In the genomic region with DNA sequence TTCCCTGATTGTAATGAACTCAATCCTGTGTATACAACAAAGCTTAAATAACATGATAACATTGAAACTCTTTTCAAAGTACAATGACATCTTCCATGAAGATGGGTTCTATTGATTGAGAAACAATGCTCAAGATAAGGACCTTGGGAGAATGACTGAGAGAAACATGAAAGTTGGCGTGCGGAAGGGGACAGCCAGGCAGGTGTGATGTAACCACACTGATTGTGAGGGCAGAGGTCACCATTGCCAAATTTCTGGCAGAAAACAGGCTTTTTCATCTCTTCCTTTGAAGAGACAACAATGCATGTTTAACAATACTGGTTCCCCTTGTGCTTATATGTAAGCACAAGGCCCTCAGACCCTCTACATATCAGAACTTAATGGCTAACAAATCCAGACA, we compare ENCODE assay signal across 39 mouse cellular contexts. TPM values are rescaled to one million over a fixed set of nuclear protein-coding genes. Genes with fewer than 3 reads are reported as not detected.
"Had no signal": no experiment of that assay in that cellular context is flagged by ENCODE, and none has a peak within 500 bp of the region (broad histone marks: within the 10 kb centered on the region; RNA-seq: fewer than 3 reads in every experiment).

No protein-coding gene starts in this region.

- H3K36me3 ChIP-seq: embryonic facial prominence, embryonic 10.5 days; embryonic facial prominence, embryonic 12.5 days; embryonic facial prominence, embryonic 13.5 days; embryonic facial prominence, embryonic 15.5 days; forebrain, embryonic 10.5 days; forebrain, embryonic 12.5 days; forebrain, embryonic 15.5 days had no signal

- H3K9me3 ChIP-seq: embryonic facial prominence, embryonic 10.5 days; embryonic facial prominence, embryonic 12.5 days; embryonic facial prominence, embryonic 13.5 days; embryonic facial prominence, embryonic 15.5 days; forebrain, embryonic 10.5 days; forebrain, embryonic 12.5 days; forebrain, embryonic 13.5 days; forebrain, embryonic 15.5 days had no signal

- H3K4me1 ChIP-seq: embryonic facial prominence, embryonic 10.5 days; embryonic facial prominence, embryonic 12.5 days; embryonic facial prominence, embryonic 13.5 days; embryonic facial prominence, embryonic 15.5 days; forebrain, embryonic 10.5 days; forebrain, embryonic 12.5 days; forebrain, embryonic 13.5 days; forebrain, embryonic 15.5 days had no signal

- H3K27me3 ChIP-seq: embryonic facial prominence, embryonic 12.5 days; embryonic facial prominence, embryonic 13.5 days; embryonic facial prominence, embryonic 15.5 days; forebrain, embryonic 12.5 days; forebrain, embryonic 13.5 days; forebrain, embryonic 15.5 days had no signal

- ATAC-seq: forebrain, embryonic 13.5 days; forebrain, embryonic 14.5 days; forebrain, embryonic 15.5 days; forebrain, embryonic 16.5 days; forebrain, postnatal 0 days had no signal

- H3K4me3 ChIP-seq: embryonic facial prominence, embryonic 10.5 days; embryonic facial prominence, embryonic 12.5 days; embryonic facial prominence, embryonic 13.5 days; embryonic facial prominence, embryonic 15.5 days; erythroblast, embryonic 14.5 days; forebrain, embryonic 10.5 days; forebrain, embryonic 12.5 days; forebrain, embryonic 13.5 days; forebrain, embryonic 15.5 days; gastrocnemius, adult 2 months; heart, adult 2 months had no signal

- H3K27ac ChIP-seq: embryonic facial prominence, embryonic 10.5 days; embryonic facial prominence, embryonic 12.5 days; embryonic facial prominence, embryonic 13.5 days; embryonic facial prominence, embryonic 15.5 days; forebrain, embryonic 10.5 days; forebrain, embryonic 12.5 days; forebrain, embryonic 13.5 days; forebrain, embryonic 15.5 days; gastrocnemius, adult 2 months; heart, adult 2 months had no signal

- H3K4me2 ChIP-seq: embryonic facial prominence, embryonic 12.5 days; embryonic facial prominence, embryonic 13.5 days; embryonic facial prominence, embryonic 15.5 days; forebrain, embryonic 12.5 days; forebrain, embryonic 13.5 days; forebrain, embryonic 15.5 days had no signal

- H3K9ac ChIP-seq: embryonic facial prominence, embryonic 12.5 days; embryonic facial prominence, embryonic 13.5 days; embryonic facial prominence, embryonic 15.5 days; forebrain, embryonic 12.5 days; forebrain, embryonic 13.5 days; forebrain, embryonic 15.5 days; forebrain, postnatal 0 days had no signal

- DNase-seq: cerebellum, adult 9-10 months; cerebellum, adult 9-11 months; cerebellum, postnatal 10 days; cerebellum, postnatal 14 days; cerebellum, postnatal 25 days; cerebellum, postnatal 36 days; embryo, embryonic 11 days; forebrain, postnatal 0 days; gastrocnemius, adult 2 months; gastrocnemius, postnatal 10 days; gastrocnemius, postnatal 14 days; gastrocnemius, postnatal 25 days; gastrocnemius, postnatal 36 days; heart, adult 11 months; heart, adult 18-20 months; heart, adult 2 months had no signal

RNA-seq across cellular contexts. Expression of a gene that starts 13.3 kb away (rescaled TPM):
- total RNA-seq: forebrain, postnatal 0 days; gastrocnemius, adult 18-20 months; gastrocnemius, adult 8-10 months; gastrocnemius, postnatal 10 days; gastrocnemius, postnatal 25 days; gastrocnemius, postnatal 36 days; heart, adult 18-20 months; heart, adult 2 months; heart, adult 8-10 months had no signal
- polyA plus RNA-seq: cortical plate, adult 2 months; embryonic facial prominence, embryonic 10.5 days; embryonic facial prominence, embryonic 11.5 days; embryonic facial prominence, embryonic 12.5 days; embryonic facial prominence, embryonic 13.5 days; embryonic facial prominence, embryonic 14.5 days; embryonic facial prominence, embryonic 15.5 days; erythroblast, embryonic 14.5 days; forebrain, embryonic 10.5 days; forebrain, embryonic 11.5 days; forebrain, embryonic 12.5 days; forebrain, embryonic 13.5 days; forebrain, embryonic 14.5 days; forebrain, embryonic 15.5 days; forebrain, embryonic 16.5 days; forebrain, postnatal 0 days; frontal cortex, adult 2 months; gonadal fat pad, adult 2 months had no signal

RNA-seq across cellular contexts. Expression of a gene that starts 34.3 kb away (rescaled TPM):
- total RNA-seq: forebrain, postnatal 0 days; gastrocnemius, adult 18-20 months; gastrocnemius, adult 2 months; gastrocnemius, adult 8-10 months; gastrocnemius, postnatal 14 days; gastrocnemius, postnatal 25 days; gastrocnemius, postnatal 36 days; heart, adult 18-20 months; heart, adult 2 months had no signal
- polyA plus RNA-seq: cortical plate, adult 2 months; embryonic facial prominence, embryonic 10.5 days; embryonic facial prominence, embryonic 11.5 days; embryonic facial prominence, embryonic 13.5 days; embryonic facial prominence, embryonic 15.5 days; erythroblast, embryonic 14.5 days; forebrain, embryonic 10.5 days; forebrain, embryonic 11.5 days; forebrain, embryonic 12.5 days; forebrain, embryonic 13.5 days; forebrain, embryonic 14.5 days; forebrain, embryonic 15.5 days; forebrain, embryonic 16.5 days; forebrain, postnatal 0 days; frontal cortex, adult 2 months had no signal

RNA-seq across cellular contexts. Expression of a gene that starts 43.7 kb away (rescaled TPM):
- total RNA-seq: common myeloid progenitor, adult 5-6 weeks; forebrain, postnatal 0 days; gastrocnemius, adult 18-20 months; gastrocnemius, adult 2 months; gastrocnemius, adult 8-10 months; gastrocnemius, postnatal 10 days; gastrocnemius, postnatal 14 days; gastrocnemius, postnatal 25 days; gastrocnemius, postnatal 36 days; gastrocnemius, postnatal 4 days; granulocyte monocyte progenitor cell, adult 5-6 weeks; heart, adult 18-20 months; heart, adult 2 months; heart, adult 8-10 months had no signal
- polyA plus RNA-seq: embryonic facial prominence, embryonic 10.5 days; embryonic facial prominence, embryonic 11.5 days; embryonic facial prominence, embryonic 12.5 days; embryonic facial prominence, embryonic 13.5 days; embryonic facial prominence, embryonic 14.5 days; embryonic facial prominence, embryonic 15.5 days; forebrain, embryonic 10.5 days; forebrain, embryonic 11.5 days; forebrain, embryonic 12.5 days; forebrain, embryonic 13.5 days; forebrain, embryonic 14.5 days; forebrain, embryonic 15.5 days; forebrain, embryonic 16.5 days; forebrain, postnatal 0 days; heart, adult 2 months had no signal
